Mouse (Mus musculus) MEL (cell line): ENCODE measurements around the gene Klhl25. TPM values are rescaled to one million over a fixed set of nuclear protein-coding genes. Genes with fewer than 3 reads are reported as not detected.
"Not testable (repeated sequence)": the region's sequence is repeated elsewhere in the genome, so short reads cannot be mapped to it uniquely, and the experiment has no call there.

Source experiments
- DNase-seq: peaks from one replicate; pipeline ENCODE4 v3.0.0; 2011; ENCODE audit warnings: low read depth, low spot score
- H3K27ac ChIP-seq: 2 replicates; pipeline ENCODE4 v1.5.1; 2012; ENCODE audit warnings: low read depth, mild to moderate bottlenecking, control low read depth, low read length, moderate library complexity; ENCODE audit not compliant: control insufficient read depth
- H3K27me3 ChIP-seq, 2 experiments: fragments of 150-350 bp in 1 of 2; sonication (generic) in 1 of 2; 2 replicates each; pipeline ENCODE4 v1.6.1; 2012; ENCODE audit warnings: low read length in 2 of 2, mild to moderate bottlenecking in 2 of 2, improper control_type of control experiment in 1 of 2, moderate library complexity in 1 of 2; ENCODE audit not compliant: insufficient read depth in 2 of 2, control insufficient read depth in 1 of 2
- H3K36me3 ChIP-seq, 2 experiments: 2 replicates each; pipeline ENCODE4 v1.6.1; 2012 to 2014; ENCODE audit warnings: low read length in 2 of 2, improper control_type of control experiment in 1 of 2, inconsistent platforms in 1 of 2, mild to moderate bottlenecking in 1 of 2; ENCODE audit not compliant: insufficient read depth in 2 of 2, control insufficient read depth in 1 of 2
- H3K4me1 ChIP-seq, 2 experiments: fragments of 150-350 bp in 1 of 2; sonication (generic) in 1 of 2; 2 replicates each; pipeline ENCODE4 v1.6.1; 2012; ENCODE audit warnings: low read length in 2 of 2, improper control_type of control experiment in 1 of 2, mild to moderate bottlenecking in 1 of 2; ENCODE audit not compliant: insufficient read depth in 2 of 2, control insufficient read depth in 1 of 2
- H3K4me3 ChIP-seq, 2 experiments: fragments of 150-350 bp in 1 of 2; sonication (generic) in 1 of 2; 2 replicates each; pipeline ENCODE4 v1.5.1; 2012; ENCODE audit warnings: low read depth in 2 of 2, low read length in 2 of 2, mild to moderate bottlenecking in 2 of 2, moderate library complexity in 2 of 2, control low read depth in 1 of 2, improper control_type of control experiment in 1 of 2; ENCODE audit not compliant: control insufficient read depth in 1 of 2, insufficient read depth in 1 of 2
- H3K79me2 ChIP-seq: 2 replicates; pipeline ENCODE4 v1.6.1; 2012; ENCODE audit warnings: mild to moderate bottlenecking, low read length, moderate library complexity; ENCODE audit not compliant: control insufficient read depth, poor library complexity, insufficient read depth
- H3K9ac ChIP-seq: 2 replicates; pipeline ENCODE4 v1.6.1; 2012; ENCODE audit warnings: low read depth, mild to moderate bottlenecking, control low read depth, low read length, moderate library complexity; ENCODE audit not compliant: control insufficient read depth, poor library complexity, severe bottlenecking
- H3K9me3 ChIP-seq: fragments of 150-350 bp; sonication (generic); replicated peaks from 2 replicates; pipeline ENCODE4 v1.6.1; 2012; ENCODE audit warnings: mild to moderate bottlenecking, low read length, improper control_type of control experiment, moderate library complexity; ENCODE audit not compliant: insufficient read depth
- CTCF ChIP-seq, 3 experiments: IDR thresholded peaks in 2 of 3; conservative IDR thresholded peaks in 1 of 3; 2 replicates each; pipeline ENCODE4 v1.5.1; 2011 to 2012; ENCODE audit warnings: low read length in 3 of 3, low read depth in 2 of 3, mild to moderate bottlenecking in 2 of 3, improper control_type of control experiment in 1 of 3, inconsistent platforms in 1 of 3, mixed read lengths in 1 of 3, moderate library complexity in 1 of 3; ENCODE audit not compliant: control insufficient read depth in 1 of 3, insufficient read depth in 1 of 3, poor library complexity in 1 of 3, severe bottlenecking in 1 of 3
- E2F4 ChIP-seq: IDR thresholded peaks from 2 replicates; pipeline ENCODE4 v1.6.1; 2011; ENCODE audit warnings: low read depth, low read length, improper control_type of control experiment, borderline replicate concordance
- ELF1 ChIP-seq: IDR thresholded peaks from 2 replicates; pipeline ENCODE4 v1.6.1; 2014; ENCODE audit warnings: low read depth, mild to moderate bottlenecking, inconsistent platforms, low read length, improper control_type of control experiment, moderate library complexity
- KAT2A ChIP-seq: conservative IDR thresholded peaks from 2 replicates; pipeline ENCODE4 v1.6.1; 2012; ENCODE audit warnings: low read depth, low read length, improper control_type of control experiment, inconsistent platforms
- MEF2A ChIP-seq: IDR thresholded peaks from 2 replicates; pipeline ENCODE4 v1.6.1; 2014; ENCODE audit warnings: low read depth, mild to moderate bottlenecking, inconsistent platforms, low read length, improper control_type of control experiment; ENCODE audit not compliant: poor library complexity, insufficient replicate concordance, severe bottlenecking; ENCODE audit errors: extremely low read depth
- MYC ChIP-seq: IDR thresholded peaks from 2 replicates; pipeline ENCODE4 v1.6.1; 2011; ENCODE audit warnings: low read depth, mild to moderate bottlenecking, low read length, improper control_type of control experiment, moderate library complexity
- RCOR1 ChIP-seq: IDR thresholded peaks from 2 replicates; pipeline ENCODE4 v1.6.1; 2012; ENCODE audit warnings: low read depth, mild to moderate bottlenecking, inconsistent platforms, low read length, improper control_type of control experiment
- TAL1 ChIP-seq: IDR thresholded peaks from 2 replicates; pipeline ENCODE4 v1.6.1; 2012; ENCODE audit warnings: mild to moderate bottlenecking, inconsistent platforms, low read length, moderate library complexity, mixed read lengths
- USF1 ChIP-seq: IDR thresholded peaks from 2 replicates; pipeline ENCODE4 v1.6.1; 2014; ENCODE audit warnings: low read depth, mild to moderate bottlenecking, inconsistent platforms, low read length, improper control_type of control experiment, moderate library complexity
- ZMIZ1 ChIP-seq: IDR thresholded peaks from 2 replicates; pipeline ENCODE4 v1.6.1; 2012; ENCODE audit warnings: low read depth, mild to moderate bottlenecking, inconsistent platforms, low read length, improper control_type of control experiment, moderate library complexity
- polyA plus RNA-seq, 2 experiments: library from polyadenylated mRNA; stranded (reverse) in 1 of 2; unstranded in 1 of 2; fragments of >175 nt in 1 of 2; fragments of >200 nt in 1 of 2; gene quantifications; 2 replicates each; pipeline versions ENCODE4 v1.2.1 to v1.2.4; 2012; ENCODE audit warnings: low replicate concordance in 2 of 2, low read depth in 1 of 2; ENCODE audit not compliant: insufficient read length in 2 of 2, insufficient read depth in 1 of 2, missing spikeins in 1 of 2
- total RNA-seq: library from RNA; depleted of rRNA; stranded (reverse); fragments of 300-350 nt; gene quantifications from 2 replicates; pipeline ENCODE4 v1.2.3, GENCODE M21; 2012

Klhl25 gene
- total and polyA plus RNA-seq, 3 experiments = 7.4 to 11.4 TPM; not detected in 1

DNA sequence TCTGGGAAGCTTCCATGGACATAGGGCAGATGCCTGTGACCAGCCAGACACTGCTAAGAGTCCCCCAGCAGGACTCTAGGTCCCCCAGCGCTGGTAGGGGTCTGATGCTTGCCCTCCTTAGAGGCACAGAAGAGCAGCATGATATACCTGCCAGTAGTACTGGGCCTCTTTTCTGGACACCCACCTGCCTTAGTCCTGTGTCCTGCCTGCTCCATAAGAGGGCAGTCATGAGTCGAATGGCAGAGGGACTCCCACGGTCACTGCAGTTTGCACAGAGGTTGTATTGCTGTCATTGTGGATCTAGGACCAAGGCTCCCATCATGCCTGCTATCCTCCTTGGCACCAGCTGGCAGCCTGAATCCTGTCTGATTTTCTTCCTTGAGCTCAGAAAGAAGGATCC is 25.1 kb downstream of the Klhl25 start:
- no peak for DNase-seq
- TF ChIP-seq CTCF (IDR thresholded peaks at IDR 0.05 in 2 of 3, conservative IDR thresholded peaks at IDR 0.05 in 1 of 3; ENCODE audit: control insufficient read depth in 1 of 3, insufficient read depth in 1 of 3, low read depth in 2 of 3, low read length in 3 of 3, poor library complexity in 1 of 3, severe bottlenecking in 1 of 3) (peak; percentile 14 to 40 (median 29); a peak in 4 of 6 replicates), MYC (no peak)
- H3K9me3 ChIP-seq = no peaks in the 10 kb centered on the region
- H3K27ac ChIP-seq = no peak overlapping the region
- H3K79me2 ChIP-seq = no peaks in the 10 kb centered on the region
- no peak overlapping the region for H3K4me3 ChIP-seq
- H3K27me3 ChIP-seq = no peaks in the 10 kb centered on the region
- H3K4me1 ChIP-seq = no peaks in the 10 kb centered on the region
- H3K36me3 ChIP-seq = no peaks in the 10 kb centered on the region
- H3K9ac ChIP-seq = no peak overlapping the region

DNA sequence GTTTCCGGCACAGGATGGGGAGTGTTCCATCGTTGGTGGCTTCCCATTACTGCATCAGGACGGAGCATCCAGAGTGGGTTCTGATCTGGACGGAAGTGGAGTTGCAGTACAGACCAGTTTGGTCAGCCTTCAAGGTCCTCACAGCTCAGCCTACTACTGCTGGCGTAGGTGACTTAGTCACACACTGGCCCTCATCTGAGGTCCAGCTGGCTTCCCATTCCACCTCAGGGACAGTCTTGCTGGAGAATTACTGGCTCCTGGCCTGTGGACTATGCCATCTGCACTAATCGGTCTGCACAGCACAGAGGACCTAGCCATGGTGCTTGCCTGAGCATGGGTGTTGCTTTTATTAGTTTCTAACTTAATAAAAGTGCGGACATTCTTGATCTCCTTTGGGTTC is 25.6 kb downstream of the Klhl25 start:
- H3K79me2 ChIP-seq = no peaks in the 10 kb centered on the region
- no peaks in the 10 kb centered on the region for H3K27me3 ChIP-seq
- DNase-seq = no peak
- H3K27ac ChIP-seq = no peak overlapping the region
- H3K9me3 ChIP-seq = no peaks in the 10 kb centered on the region
- TF ChIP-seq TAL1 (no peak), RCOR1 (no peak), ELF1 (no peak), CTCF (IDR thresholded peaks at IDR 0.05 in 2 of 3, conservative IDR thresholded peaks at IDR 0.05 in 1 of 3; ENCODE audit: control insufficient read depth in 1 of 3, insufficient read depth in 1 of 3, low read depth in 2 of 3, low read length in 3 of 3, poor library complexity in 1 of 3, severe bottlenecking in 1 of 3) (no peak), E2F4 (no peak)
- TF ChIP-seq, all 39 proteins: peak for 0
- Histone ChIP-seq H3K4me3 (no peak overlapping the region), H3K9ac (no peak overlapping the region), H3K36me3 (no peaks in the 10 kb centered on the region), H3K4me1 (no peaks in the 10 kb centered on the region)

DNA sequence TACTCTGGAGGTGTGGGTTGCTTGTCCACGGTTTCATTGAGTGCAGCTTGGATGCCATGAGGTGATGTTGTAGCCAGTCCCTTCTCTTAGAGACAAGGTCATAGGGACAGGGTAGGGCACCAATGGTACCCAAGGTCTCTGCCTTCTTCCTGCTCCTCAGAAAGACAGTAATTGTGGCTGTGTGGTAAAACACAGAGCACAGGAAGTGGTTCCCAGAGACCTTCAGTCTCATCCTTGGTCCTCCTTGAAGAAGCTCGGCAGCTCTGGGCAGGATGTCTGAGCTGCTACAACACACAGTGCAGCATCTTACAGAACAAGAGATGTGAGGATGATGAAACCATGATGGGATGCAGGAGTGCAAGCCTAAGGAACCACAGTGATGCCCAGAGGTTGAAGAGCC is 31.3 kb downstream of the Klhl25 start:
- not testable (repeated sequence) for DNase-seq, H3K79me2 ChIP-seq, H3K27ac ChIP-seq, H3K4me1 ChIP-seq, H3K4me3 ChIP-seq, H3K9ac ChIP-seq, H3K9me3 ChIP-seq, H3K27me3 ChIP-seq, H3K36me3 ChIP-seq

DNA sequence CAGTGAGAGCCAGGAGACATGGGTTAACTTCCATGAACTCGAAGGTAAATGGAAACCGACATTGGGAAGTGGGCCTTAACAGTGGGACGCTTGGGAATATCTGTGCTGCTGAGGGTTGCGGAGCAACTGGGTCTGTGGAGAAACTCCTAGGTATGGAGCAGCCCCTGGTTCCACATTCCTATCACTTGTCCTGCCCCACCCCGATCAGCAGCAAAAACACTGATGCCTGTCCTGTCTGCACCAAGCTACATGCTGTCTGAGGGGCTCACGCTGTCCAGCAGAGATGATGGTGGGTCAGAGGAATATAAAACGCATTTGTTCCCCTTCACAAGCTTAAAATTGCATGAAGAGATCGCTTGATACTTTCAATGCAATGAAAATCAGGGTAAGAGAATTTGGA is 32.1 kb downstream of the Klhl25 start:
- DNase-seq = no peak
- H3K9ac ChIP-seq = no peak overlapping the region
- no peaks in the 10 kb centered on the region for H3K79me2 ChIP-seq
- no peak overlapping the region for H3K4me3 ChIP-seq
- no peaks in the 10 kb centered on the region for H3K4me1 ChIP-seq
- no peak overlapping the region for H3K27ac ChIP-seq
- H3K36me3 ChIP-seq = no peaks in the 10 kb centered on the region
- H3K9me3 ChIP-seq = no peaks in the 10 kb centered on the region
- TF ChIP-seq ELF1 (no peak), MEF2A (no peak), ZMIZ1 (no peak), RCOR1 (no peak), USF1 (no peak), KAT2A (no peak)
- TF ChIP-seq, all 39 proteins: peak for 0
- H3K27me3 ChIP-seq = no peaks in the 10 kb centered on the region; a peak in 1 of 4 replicates
